Mouse (Mus musculus): ENCODE measurements around the gene 1700015F17Rik. TPM values are rescaled to one million over a fixed set of nuclear protein-coding genes. Genes with fewer than 3 reads are reported as not detected.
A peak's percentile ranks its signal among the peaks of the same experiment; 100 is the strongest.

1700015F17Rik gene
- polyA plus RNA-seq, 1 experiment from 2014 or later = not detected

DNA sequence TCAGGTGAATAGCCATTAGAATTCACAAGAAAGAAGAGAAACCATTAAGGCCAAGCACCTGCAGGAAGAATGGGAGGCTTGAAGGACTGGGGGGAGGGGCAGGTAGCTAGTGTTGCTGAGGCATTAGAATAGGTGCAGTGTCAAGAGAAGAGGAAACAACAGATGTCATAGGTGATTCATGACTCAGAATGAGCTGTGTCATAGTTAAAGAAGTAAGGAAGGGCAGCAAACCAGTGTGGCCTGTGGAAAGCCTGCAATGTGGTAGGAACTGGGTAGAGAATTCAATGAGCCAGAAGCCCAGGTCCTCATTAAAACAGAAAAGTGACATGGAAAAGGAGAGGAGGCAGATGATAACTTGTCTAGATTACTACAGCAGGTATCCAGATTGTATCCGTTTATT lies 13.7 kb downstream of the 1700015F17Rik start:
- no peak for ATAC-seq
- ChIA-PET POLR2A (no interaction called here), CTCF (no interaction called here)
- no peak for DNase-seq (ENCODE audit: low read depth, low spot score)
- in situ Hi-C loops (cut with MboI; ENCODE audit: low pct_unique_long_range_greater_than_20kb) = no loop called here
- H3K27me3 ChIP-seq = peaks cover 4% of the 10 kb centered on the region
- no peak for TF ChIP-seq CTCF (IDR thresholded peaks at IDR 0.05)

DNA sequence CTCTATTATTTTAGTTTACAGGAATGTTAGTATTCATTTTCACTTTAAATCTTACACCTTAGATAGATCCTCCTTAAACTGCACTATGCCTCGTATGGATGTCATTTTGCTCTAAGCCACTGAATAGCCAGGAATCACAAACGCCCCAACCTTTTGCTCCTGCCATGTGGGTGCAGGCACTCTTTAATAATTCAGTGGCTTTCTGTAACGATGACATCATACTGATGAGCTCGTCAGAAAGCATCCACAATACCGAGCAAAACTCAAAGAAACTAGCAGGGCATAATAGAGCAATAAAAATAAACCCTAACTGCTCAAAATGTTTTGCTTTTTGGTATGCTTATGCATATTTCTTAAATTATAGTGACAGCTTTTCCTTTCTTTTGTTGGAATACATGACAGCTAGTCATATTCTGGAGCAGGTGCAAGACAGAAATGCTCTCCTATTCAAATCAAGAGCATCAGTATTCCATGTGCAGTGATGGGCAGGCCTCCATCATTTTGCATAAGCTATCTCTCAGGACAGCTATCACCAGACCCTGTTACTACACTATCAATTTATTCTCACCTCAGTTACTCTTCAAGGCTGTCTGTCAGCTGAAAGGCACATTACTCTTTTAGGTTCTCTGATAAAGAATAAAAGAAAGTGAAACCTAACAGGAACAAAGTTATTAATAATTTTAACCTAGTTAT lies 47.1 kb downstream of the 1700015F17Rik start:
- ATAC-seq (no peak), DNase-seq (ENCODE audit: low read depth, low spot score) (no peak)
- no peak for TF ChIP-seq CTCF (IDR thresholded peaks at IDR 0.05)
- H3K27me3 ChIP-seq = no peaks in the 10 kb centered on the region
- CTCF ChIA-PET = interaction anchor here (0.9 to 1.1 kb wide), 2 partner anchors 9 to 10 kb away, joined by 3 read pairs; no protein-coding TSS in a partner anchor
- in situ Hi-C loops (cut with MboI; ENCODE audit: low pct_unique_long_range_greater_than_20kb) = no loop called here
- POLR2A ChIA-PET = no interaction called here

DNA sequence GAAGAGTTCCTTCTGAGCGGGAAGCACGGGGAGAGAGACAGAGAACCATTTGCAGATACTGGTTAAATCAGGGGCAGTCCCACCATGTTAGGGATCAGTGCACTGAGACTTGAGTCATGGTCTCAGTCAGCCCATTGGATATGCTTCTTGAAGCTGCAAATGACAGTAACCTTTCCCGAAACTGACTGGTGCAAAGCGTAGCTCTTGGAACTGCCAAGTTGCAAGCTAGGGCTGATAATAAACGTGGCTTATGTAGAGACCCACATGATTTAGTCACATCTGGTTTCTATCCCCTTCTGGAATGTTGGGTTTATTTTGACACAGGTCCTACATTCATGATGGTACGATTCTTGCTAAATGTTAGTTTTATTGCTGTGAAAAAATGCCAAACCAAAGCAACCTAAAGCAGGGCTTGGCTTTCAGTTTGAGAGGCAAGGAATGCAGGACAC lies 55.2 kb downstream of the 1700015F17Rik start:
- no peak for ATAC-seq
- TF ChIP-seq CTCF (IDR thresholded peaks at IDR 0.05) = no peak
- ChIA-PET CTCF (interaction anchor here (0.9 to 1.7 kb wide), 2 partner anchors 17 to 21 kb away, joined by 4 to 6 read pairs; no protein-coding TSS in a partner anchor), POLR2A (no interaction called here)
- in situ Hi-C loops (cut with MboI; ENCODE audit: low pct_unique_long_range_greater_than_20kb) = no loop called here
- DNase-seq (ENCODE audit: low read depth, low spot score) = no peak
- no peaks in the 10 kb centered on the region for H3K27me3 ChIP-seq

DNA sequence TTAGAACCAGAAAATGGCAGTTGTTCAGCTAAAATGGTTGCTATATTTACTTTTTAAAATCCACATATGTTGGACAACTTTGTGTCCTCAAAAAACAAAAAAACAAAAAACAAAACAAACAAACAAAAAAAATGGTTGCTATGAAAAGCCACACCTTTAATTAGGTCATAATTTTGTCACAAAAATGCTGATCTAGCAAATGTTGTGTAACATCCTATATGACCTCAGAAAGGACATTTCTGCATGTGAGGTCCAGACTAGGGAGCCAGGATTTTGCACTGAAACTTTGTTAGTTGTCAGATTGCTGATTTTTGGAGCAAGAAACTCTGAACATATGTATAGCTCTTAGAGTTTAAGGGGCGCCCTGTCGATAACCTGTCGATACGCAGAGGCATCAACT lies 55.9 kb downstream of the 1700015F17Rik start:
- no peaks in the 10 kb centered on the region for H3K27me3 ChIP-seq
- TF ChIP-seq CTCF (IDR thresholded peaks at IDR 0.05) = no peak
- in situ Hi-C loops (cut with MboI; ENCODE audit: low pct_unique_long_range_greater_than_20kb) = no loop called here
- ATAC-seq (no peak), DNase-seq (ENCODE audit: low read depth, low spot score) (no peak)
- POLR2A ChIA-PET = interaction anchor here (0.7 kb wide), 1 partner anchor 51 kb away, joined by 4 read pairs; no protein-coding TSS in a partner anchor
- CTCF ChIA-PET = interaction anchor here (0.9 to 1.7 kb wide), 2 partner anchors 17 to 20 kb away, joined by 4 to 6 read pairs; no protein-coding TSS in a partner anchor

DNA sequence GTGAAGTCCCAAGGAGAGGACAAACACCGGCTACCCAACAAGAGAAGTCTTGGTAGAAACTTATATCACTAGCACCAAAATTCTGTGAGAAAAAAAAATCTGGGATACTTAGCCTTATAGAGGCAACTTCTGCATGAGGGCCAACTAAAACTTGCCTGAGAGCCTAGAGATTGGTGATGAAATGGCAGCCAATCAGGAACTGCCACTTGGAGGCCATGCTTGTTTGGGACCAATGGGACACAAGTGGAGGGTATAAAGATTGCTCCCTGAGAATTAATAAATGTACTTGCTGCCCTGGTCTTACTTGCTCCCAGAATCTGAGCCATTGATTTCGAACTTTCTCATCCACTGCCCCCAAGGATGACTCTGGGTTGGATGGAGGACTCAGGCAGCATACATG lies 57.5 kb downstream of the 1700015F17Rik start:
- TF ChIP-seq CTCF (IDR thresholded peaks at IDR 0.05) = no peak
- in situ Hi-C loops (cut with MboI; ENCODE audit: low pct_unique_long_range_greater_than_20kb) = no loop called here
- no peak for ATAC-seq
- CTCF ChIA-PET = no interaction called here
- H3K27me3 ChIP-seq = no peaks in the 10 kb centered on the region
- POLR2A ChIA-PET = no interaction called here
- no peak for DNase-seq (ENCODE audit: low read depth, low spot score)

DNA sequence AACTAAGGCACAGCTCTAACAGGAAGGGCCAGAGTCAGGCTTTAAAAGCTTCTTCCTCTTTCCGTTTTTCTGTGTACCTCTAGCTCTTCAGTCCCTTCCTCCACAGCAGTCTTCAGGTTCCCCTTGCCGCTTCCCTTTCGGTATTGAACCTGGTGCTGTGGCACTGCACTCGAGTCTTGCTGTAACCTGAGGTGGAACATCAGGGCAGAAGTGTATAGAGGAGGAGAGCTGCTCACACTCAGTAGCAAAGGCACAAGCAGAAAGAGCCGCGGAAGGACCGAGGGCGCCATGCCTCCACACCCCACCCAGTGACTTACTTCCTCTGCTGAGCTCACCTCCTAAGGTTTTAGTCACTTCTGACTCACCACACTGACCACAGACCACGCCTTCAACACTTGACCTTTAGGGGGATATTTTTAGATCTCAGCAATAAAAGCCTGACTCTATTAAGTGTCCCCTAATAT lies 58.9 kb downstream of the 1700015F17Rik start, which contains the start of gene Cdk14:
TSS of gene Cdk14 (minus strand) at position 321 of the 464 bp plus-strand sequence.
- ChIA-PET CTCF (interaction anchor here (0.9 to 1.2 kb wide), 3 partner anchors 8 to 56 kb away, joined by 3 read pairs; no protein-coding TSS in a partner anchor), POLR2A (no interaction called here)
- TF ChIP-seq CTCF (IDR thresholded peaks at IDR 0.05) = no peak
- peak; percentile 57 for ATAC-seq
- no peaks in the 10 kb centered on the region for H3K27me3 ChIP-seq
- peak; percentile 25 for DNase-seq (ENCODE audit: low read depth, low spot score)
- in situ Hi-C loops (cut with MboI; ENCODE audit: low pct_unique_long_range_greater_than_20kb) = no loop called here

DNA sequence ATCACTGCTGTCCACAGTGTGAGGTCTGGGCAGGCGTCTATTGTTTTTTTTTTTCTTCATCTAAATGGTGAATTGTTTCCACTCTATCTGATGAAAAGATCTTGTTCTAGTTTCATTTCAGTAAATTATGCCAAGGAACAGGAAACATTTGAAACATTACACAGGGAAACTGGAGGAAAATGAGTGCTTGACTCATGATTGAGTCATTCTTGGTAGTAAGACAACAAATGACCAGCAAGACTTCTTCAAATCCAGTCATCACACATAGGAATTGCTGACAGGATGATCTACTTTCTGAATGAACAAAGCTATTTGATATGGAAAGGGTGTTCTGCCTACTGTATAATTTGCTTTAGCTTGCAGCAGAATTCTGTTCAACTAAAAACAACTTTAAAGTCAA lies 59.7 kb downstream of the 1700015F17Rik start:
- in situ Hi-C loops (cut with MboI; ENCODE audit: low pct_unique_long_range_greater_than_20kb) = no loop called here
- H3K27me3 ChIP-seq = no peaks in the 10 kb centered on the region
- DNase-seq (ENCODE audit: low read depth, low spot score) = no peak
- POLR2A ChIA-PET = no interaction called here
- ATAC-seq = peak; percentile 14
- CTCF ChIA-PET = interaction anchor here (1.2 kb wide), 1 partner anchor 9 kb away, joined by 3 read pairs; no protein-coding TSS in a partner anchor
- no peak for TF ChIP-seq CTCF (IDR thresholded peaks at IDR 0.05)

DNA sequence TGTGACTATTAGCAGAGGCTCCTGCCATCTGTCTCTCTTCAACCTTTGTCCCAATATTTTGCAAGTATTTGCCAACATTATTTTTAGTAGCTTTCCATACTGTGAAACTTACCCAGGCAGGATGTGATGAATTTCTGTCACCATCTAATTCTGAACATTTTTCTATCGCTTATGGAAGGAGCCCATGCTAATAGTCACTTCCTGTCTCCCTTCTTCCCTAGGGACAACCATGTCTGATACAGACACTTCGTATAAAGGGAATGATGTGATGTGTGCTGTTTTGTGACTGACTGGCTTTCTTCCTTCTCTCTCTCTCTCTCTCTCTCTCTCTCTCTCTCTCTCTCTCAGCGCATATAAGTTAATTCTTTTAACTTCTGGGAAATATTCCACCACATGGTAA lies 64.1 kb downstream of the 1700015F17Rik start:
- ChIA-PET CTCF (no interaction called here), POLR2A (no interaction called here)
- DNase-seq (ENCODE audit: low read depth, low spot score) (no peak), ATAC-seq (no peak)
- TF ChIP-seq CTCF (IDR thresholded peaks at IDR 0.05) = no peak
- no peaks in the 10 kb centered on the region for H3K27me3 ChIP-seq
- in situ Hi-C loops (cut with MboI; ENCODE audit: low pct_unique_long_range_greater_than_20kb) = no loop called here

DNA sequence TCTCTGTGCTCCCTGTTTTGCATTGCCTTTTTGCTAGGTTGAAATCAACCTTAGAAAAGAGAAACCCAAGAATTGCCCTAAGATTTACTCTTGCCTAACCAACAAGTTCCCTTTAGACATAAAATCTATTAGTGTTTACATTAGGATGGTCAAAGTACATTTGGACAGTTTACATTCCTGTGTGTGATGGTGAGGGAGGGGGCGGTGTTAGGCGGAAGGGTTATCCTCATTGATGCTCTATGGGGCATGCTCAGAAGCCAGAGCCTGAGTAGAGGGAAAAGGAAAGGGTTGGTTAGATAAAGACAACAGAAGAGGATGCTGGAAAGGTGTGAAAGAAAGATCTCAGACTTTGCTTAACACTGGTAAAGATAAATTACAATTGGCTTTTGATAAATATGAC lies 67.1 kb downstream of the 1700015F17Rik start:
- no peak for TF ChIP-seq CTCF (IDR thresholded peaks at IDR 0.05)
- ATAC-seq = no peak
- no peak for DNase-seq (ENCODE audit: low read depth, low spot score)
- ChIA-PET POLR2A (interaction anchor here (1.5 kb wide), 1 partner anchor 10 kb away, joined by 3 read pairs; no protein-coding TSS in a partner anchor), CTCF (interaction anchor here (2.1 kb wide), 1 partner anchor 9 kb away, joined by 7 read pairs; no protein-coding TSS in a partner anchor)
- H3K27me3 ChIP-seq = no peaks in the 10 kb centered on the region
- in situ Hi-C loops (cut with MboI; ENCODE audit: low pct_unique_long_range_greater_than_20kb) = no loop called here

DNA sequence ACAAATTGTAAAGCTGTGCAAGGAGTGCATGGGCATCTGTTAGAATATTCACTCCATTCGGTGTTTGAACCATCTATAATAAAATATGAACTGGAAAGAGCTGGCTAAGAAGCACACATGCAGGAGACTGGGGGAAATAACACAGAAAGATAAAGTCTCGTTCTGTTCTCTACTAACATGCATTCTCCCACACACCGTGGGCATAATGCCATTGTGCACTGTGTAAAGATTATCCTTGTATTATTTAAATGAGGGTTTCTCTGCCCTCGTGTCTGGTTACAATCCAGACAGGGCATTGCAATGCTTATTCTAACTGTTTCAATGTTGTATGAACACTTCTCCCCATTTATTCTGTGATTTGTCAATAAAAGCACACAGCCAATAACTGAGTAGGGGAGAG lies 77.0 kb downstream of the 1700015F17Rik start:
- CTCF ChIA-PET = interaction anchor here (1.3 to 1.9 kb wide), 2 partner anchors 9 to 11 kb away, joined by 5 to 7 read pairs; no protein-coding TSS in a partner anchor
- TF ChIP-seq CTCF (IDR thresholded peaks at IDR 0.05) = no peak
- no peak for DNase-seq (ENCODE audit: low read depth, low spot score)
- in situ Hi-C loops (cut with MboI; ENCODE audit: low pct_unique_long_range_greater_than_20kb) = no loop called here
- POLR2A ChIA-PET = interaction anchor here (1.2 kb wide), 1 partner anchor 10 kb away, joined by 3 read pairs; no protein-coding TSS in a partner anchor
- no peaks in the 10 kb centered on the region for H3K27me3 ChIP-seq
- no peak for ATAC-seq

DNA sequence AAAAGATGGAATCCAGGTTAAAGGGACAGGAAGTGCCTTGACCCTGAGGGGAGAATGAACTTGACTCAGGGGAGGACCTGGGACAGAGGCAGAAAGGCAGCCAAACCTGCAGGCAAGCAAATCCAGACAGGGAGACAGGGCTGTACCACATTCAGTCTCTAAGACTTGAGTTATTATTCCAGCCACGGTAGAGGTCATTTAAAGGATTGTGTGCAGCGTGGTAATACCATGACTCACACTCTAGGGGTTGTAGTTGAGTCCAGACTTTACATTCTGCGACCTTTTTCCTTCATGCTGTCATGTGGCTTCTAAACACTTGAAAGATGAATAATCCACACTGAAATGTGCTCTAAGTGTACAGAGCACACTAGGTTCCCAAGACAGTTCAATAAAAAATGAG lies 86.2 kb downstream of the 1700015F17Rik start:
- peak; percentile 98 for ATAC-seq
- CTCF ChIA-PET = interaction anchor here (1.6 kb wide), 1 partner anchor 10 kb away, joined by 5 read pairs; no protein-coding TSS in a partner anchor
- no peak for DNase-seq (ENCODE audit: low read depth, low spot score)
- in situ Hi-C loops (cut with MboI; ENCODE audit: low pct_unique_long_range_greater_than_20kb) = no loop called here
- TF ChIP-seq CTCF (IDR thresholded peaks at IDR 0.05) = peak; percentile 19
- no peaks in the 10 kb centered on the region for H3K27me3 ChIP-seq
- POLR2A ChIA-PET = interaction anchor here (0.6 kb wide), 1 partner anchor 1049 kb away, joined by 4 read pairs; no protein-coding TSS in a partner anchor

Other genes with a start within 250 kb of the 1700015F17Rik start
- gene Cdk14, start 58.8 kb downstream of the 1700015F17Rik start, polyA plus RNA-seq (2021) = 21.7 TPM
- gene Cldn12, start 35.8 kb upstream of the 1700015F17Rik start, polyA plus RNA-seq (2021) = 60.9 TPM
- 22.1 TPM for gene Gtpbp10, start 80.4 kb upstream of the 1700015F17Rik start, polyA plus RNA-seq (2021)
- gene Gm8773, start 94.7 kb upstream of the 1700015F17Rik start, polyA plus RNA-seq (2021) = 2.2 TPM
- 31.9 TPM for gene Cfap69, start 185.1 kb upstream of the 1700015F17Rik start, polyA plus RNA-seq (2021)
- 187 TPM for gene Steap2, start 215.4 kb upstream of the 1700015F17Rik start, polyA plus RNA-seq (2021)

Data from Patski (cell line).